Mouse (Mus musculus) activated CD4-positive, CD25-positive, alpha-beta regulatory T cell, adult 4 months (primary cell): ENCODE measurements around the gene E330009J07Rik. TPM values are rescaled to one million over a fixed set of nuclear protein-coding genes. Genes with fewer than 3 reads are reported as not detected.

Experiments
- polyA plus RNA-seq, 2 experiments: library from polyadenylated mRNA; unstranded; fragments of 100-300 nt; shearing (Covaris generic); gene quantifications; one replicate each; pipeline ENCODE4 v1.2.1; 2017

E330009J07Rik gene
- polyA plus RNA-seq, 2 experiments from 2014 or later = 4.9 to 6.1 TPM

Other genes starting within 250 kb of the E330009J07Rik start
- 10 to 100 TPM; 46.2 to 49.9 TPM for gene Agk, start 111.0 kb downstream of the E330009J07Rik start, polyA plus RNA-seq
- under 1 TPM; 0.15 TPM for gene Wee2, start 3.0 kb upstream of the E330009J07Rik start, polyA plus RNA-seq
- 100 to 1,000 TPM; 109 to 114 TPM for gene Ssbp1, start 35.2 kb upstream of the E330009J07Rik start, polyA plus RNA-seq
- not detected for gene Tas2r137, start 55.1 kb upstream of the E330009J07Rik start, polyA plus RNA-seq
- gene Tas2r108, start 57.4 kb upstream of the E330009J07Rik start, polyA plus RNA-seq = not detected
- gene Prss37, start 83.4 kb upstream of the E330009J07Rik start, polyA plus RNA-seq = 1 to 10 TPM in 1 of 2 experiments, not detected in 1; 2.5 TPM
- not detected for gene Olfr461, start 118.9 kb upstream of the E330009J07Rik start, polyA plus RNA-seq
- not detected for gene Olfr460, start 133.4 kb upstream of the E330009J07Rik start, polyA plus RNA-seq
- not detected for gene Clec5a, start 149.7 kb upstream of the E330009J07Rik start, polyA plus RNA-seq
- not detected for gene Tas2r138, start 177.2 kb upstream of the E330009J07Rik start, polyA plus RNA-seq
- gene Mgam, start 192.7 kb upstream of the E330009J07Rik start, polyA plus RNA-seq = not detected